32 mouse cellular contexts compared by ENCODE assay signal in the genomic region with DNA sequence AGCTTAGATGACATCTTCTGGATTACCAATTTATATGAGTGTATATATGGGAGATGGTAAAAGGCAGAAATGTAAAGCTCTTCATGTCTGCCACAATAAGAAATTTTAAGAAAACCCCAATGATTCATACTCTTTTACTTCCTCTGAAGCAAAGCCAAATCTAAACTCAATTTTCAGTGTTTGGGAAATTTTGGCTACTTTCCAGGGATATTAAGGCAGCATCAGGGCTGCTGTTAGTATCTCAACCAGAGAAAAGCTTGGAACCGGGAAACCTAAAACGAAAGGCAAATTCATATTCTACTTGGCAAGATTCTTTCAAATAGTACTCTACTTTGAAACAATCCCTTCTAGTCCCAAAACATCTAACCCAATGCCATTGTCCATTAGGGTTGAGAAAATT.
"Had no signal": no experiment of that assay in that cellular context is flagged by ENCODE, and none has a peak within 500 bp of the region (broad histone marks: within the 10 kb centered on the region; RNA-seq: fewer than 3 reads in every experiment).

No protein-coding gene starts in this region.

- H3K27me3 ChIP-seq: limb, embryonic 12.5 days; limb, embryonic 13.5 days; limb, embryonic 15.5 days; liver, embryonic 12.5 days; liver, embryonic 13.5 days; liver, embryonic 15.5 days; lung, embryonic 15.5 days; megakaryocyte, embryonic 14.5 days; midbrain, embryonic 12.5 days; midbrain, embryonic 13.5 days; midbrain, embryonic 15.5 days; neural tube, embryonic 12.5 days had no signal

- H3K4me1 ChIP-seq: limb, embryonic 10.5 days; limb, embryonic 12.5 days; limb, embryonic 13.5 days; limb, embryonic 15.5 days; liver, embryonic 12.5 days; liver, embryonic 13.5 days; liver, embryonic 15.5 days; lung, embryonic 15.5 days; megakaryocyte, embryonic 14.5 days; midbrain, embryonic 10.5 days; midbrain, embryonic 12.5 days; midbrain, embryonic 13.5 days; midbrain, embryonic 15.5 days; neural tube, embryonic 12.5 days had no signal

- ATAC-seq: liver, embryonic 12.5 days; liver, postnatal 0 days; lung, postnatal 0 days; midbrain, embryonic 13.5 days; midbrain, embryonic 15.5 days; midbrain, embryonic 16.5 days had no signal

- H3K9me3 ChIP-seq: limb, embryonic 10.5 days; limb, embryonic 12.5 days; limb, embryonic 13.5 days; limb, embryonic 15.5 days; liver, embryonic 12.5 days; liver, embryonic 13.5 days; liver, embryonic 15.5 days; lung, embryonic 15.5 days; megakaryocyte, embryonic 14.5 days; midbrain, embryonic 10.5 days; midbrain, embryonic 12.5 days; midbrain, embryonic 13.5 days; midbrain, embryonic 15.5 days; neural tube, embryonic 12.5 days had no signal

- H3K4me3 ChIP-seq: left cerebral cortex, adult 2 months; limb, embryonic 10.5 days; limb, embryonic 12.5 days; limb, embryonic 13.5 days; limb, embryonic 15.5 days; liver, embryonic 12.5 days; liver, embryonic 13.5 days; liver, embryonic 15.5 days; lung, embryonic 15.5 days; megakaryocyte, embryonic 14.5 days; midbrain, embryonic 10.5 days; midbrain, embryonic 12.5 days; midbrain, embryonic 13.5 days; midbrain, embryonic 15.5 days; myocyte; neural tube, embryonic 12.5 days had no signal

- DNase-seq: left cerebral cortex, postnatal 4 days; liver; liver, embryonic 13.5 days; liver, postnatal 0 days; lung, adult 18-20 months; lung, adult 2 months; lung, postnatal 10 days; lung, postnatal 14 days; lung, postnatal 36 days; lung, postnatal 4 days; midbrain, embryonic 14.5 days had no signal

- H3K4me2 ChIP-seq: limb, embryonic 12.5 days; limb, embryonic 13.5 days; limb, embryonic 15.5 days; liver, embryonic 11.5 days; liver, embryonic 12.5 days; liver, embryonic 13.5 days; liver, embryonic 15.5 days; lung, embryonic 15.5 days; midbrain, embryonic 11.5 days; midbrain, embryonic 12.5 days; midbrain, embryonic 13.5 days; midbrain, embryonic 15.5 days; neural tube, embryonic 12.5 days had no signal

- H3K36me3 ChIP-seq: limb, embryonic 10.5 days; limb, embryonic 12.5 days; limb, embryonic 13.5 days; limb, embryonic 15.5 days; liver, embryonic 12.5 days; liver, embryonic 13.5 days; liver, embryonic 15.5 days; lung, embryonic 15.5 days; midbrain, embryonic 10.5 days; midbrain, embryonic 12.5 days; midbrain, embryonic 13.5 days; midbrain, embryonic 15.5 days; neural tube, embryonic 12.5 days had no signal

- H3K9ac ChIP-seq: limb, embryonic 12.5 days; limb, embryonic 13.5 days; limb, embryonic 15.5 days; liver, embryonic 12.5 days; liver, embryonic 13.5 days; liver, embryonic 14.5 days; liver, embryonic 15.5 days; liver, postnatal 0 days; lung, embryonic 15.5 days; midbrain, embryonic 12.5 days; midbrain, embryonic 13.5 days; midbrain, embryonic 15.5 days; neural tube, embryonic 12.5 days had no signal

- H3K27ac ChIP-seq: left cerebral cortex, adult 2 months; limb, embryonic 10.5 days; limb, embryonic 12.5 days; limb, embryonic 13.5 days; limb, embryonic 15.5 days; liver, embryonic 12.5 days; liver, embryonic 13.5 days; liver, embryonic 14.5 days; liver, embryonic 15.5 days; lung, embryonic 15.5 days; macrophage; midbrain, embryonic 10.5 days; midbrain, embryonic 12.5 days; midbrain, embryonic 13.5 days; midbrain, embryonic 15.5 days; neural tube, embryonic 12.5 days had no signal
